Mouse (Mus musculus): ENCODE data around the gene Rpl27a. TPM values are rescaled to one million over a fixed set of nuclear protein-coding genes. Genes with fewer than 3 reads are reported as not detected.

The Rpl27a gene
- total RNA-seq, 2 experiments from 2014 or later: 227 to 237 TPM

GRCm38 (mm10) chr7:109525740-109526663, 7.1 kb downstream of the Rpl27a start:
- no peak for DNase-seq

GRCm38 (mm10) chr7:109527536-109527935, 8.6 kb downstream of the Rpl27a start:
- no peak for DNase-seq

GRCm38 (mm10) chr7:109528356-109528755, 9.4 kb downstream of the Rpl27a start:
- DNase-seq: peak; percentile 77

- no peak for DNase-seq
Observed at GRCm38 (mm10) chr7:109529741-109530140, 10.8 kb downstream of the Rpl27a start.

GRCm38 (mm10) chr7:109531501-109531900, 12.6 kb downstream of the Rpl27a start:
- no peak for DNase-seq

- no peak for DNase-seq
Observed at GRCm38 (mm10) chr7:109532691-109533090, 13.7 kb downstream of the Rpl27a start.

- DNase-seq: no peak
Observed at GRCm38 (mm10) chr7:109533129-109533528, 14.2 kb downstream of the Rpl27a start.

GRCm38 (mm10) chr7:109533888-109534287, 14.9 kb downstream of the Rpl27a start:
- no peak for DNase-seq

- DNase-seq: no peak
Observed at GRCm38 (mm10) chr7:109534921-109535320, 16.0 kb downstream of the Rpl27a start.

GRCm38 (mm10) chr7:109536451-109536946, 17.6 kb downstream of the Rpl27a start:
- DNase-seq: peak; percentile 80

GRCm38 (mm10) chr7:109540902-109541301, 22.0 kb downstream of the Rpl27a start:
- DNase-seq: no peak

- no peak for DNase-seq
Observed at GRCm38 (mm10) chr7:109541609-109542363, 22.8 kb downstream of the Rpl27a start.

GRCm38 (mm10) chr7:109542364-109542628, 23.3 kb downstream of the Rpl27a start:
- DNase-seq: no peak

- no peak for DNase-seq
Observed at GRCm38 (mm10) chr7:109544792-109545191, 25.8 kb downstream of the Rpl27a start.

- peak; percentile 61 for DNase-seq
Observed at GRCm38 (mm10) chr7:109545255-109545993, 26.5 kb downstream of the Rpl27a start.

GRCm38 (mm10) chr7:109546186-109546585, 27.2 kb downstream of the Rpl27a start:
- DNase-seq: no peak

GRCm38 (mm10) chr7:109546726-109547125, 27.8 kb downstream of the Rpl27a start:
- no peak for DNase-seq

GRCm38 (mm10) chr7:109559536-109559935, 40.6 kb downstream of the Rpl27a start:
- DNase-seq: peak; percentile 76

- DNase-seq: peak; percentile 60
Observed at GRCm38 (mm10) chr7:109561466-109562153, 42.7 kb downstream of the Rpl27a start.

- no peak for DNase-seq
Observed at GRCm38 (mm10) chr7:109562154-109562599, 43.2 kb downstream of the Rpl27a start.

- DNase-seq: no peak
Observed at GRCm38 (mm10) chr7:109562676-109563075, 43.7 kb downstream of the Rpl27a start.
